Mouse (Mus musculus): ENCODE data around the gene Etv6. TPM values are rescaled to one million over a fixed set of nuclear protein-coding genes. Genes with fewer than 3 reads are reported as not detected.
A peak's percentile ranks its signal among the peaks of the same experiment; 100 is the strongest.

Etv6 gene
- total and polyA plus RNA-seq, 3 experiments = 9.8 to 14.0 (median 11.4) TPM

GRCm38 (mm10) chr6:134032451-134032850, 3.0 kb upstream of the Etv6 start:
- no peaks in the 10 kb centered on the region for H3K79me2 ChIP-seq (replicated peaks; ENCODE audit: control insufficient read depth, insufficient read depth, low read length)
- TF ChIP-seq POLR2A (IDR thresholded peaks at IDR 0.05; ENCODE audit: insufficient read depth, low read depth, low read length) (no peak), CTCF (IDR thresholded peaks at IDR 0.05) (no peak), EP300 (IDR thresholded peaks at IDR 0.05; ENCODE audit: insufficient read depth, low read depth, low read length) (no peak)
- no peak overlapping the region for H3K9ac ChIP-seq (ENCODE audit: low read depth, low read length)
- H3K27me3 ChIP-seq (ENCODE audit: control insufficient read depth, insufficient read depth, low read length) = no peaks in the 10 kb centered on the region
- no peak for DNase-seq
- 54% methylated on average over 7 of the region's 7 CpGs for WGBS
- no peak overlapping the region for H3K27ac ChIP-seq
- H3K4me3 ChIP-seq = no peak overlapping the region
- H3K4me1 ChIP-seq (ENCODE audit: control insufficient read depth, insufficient read depth, low read length) = peaks cover 3% of the 10 kb centered on the region; the same call in 1 of the 2 replicates
- intact Hi-C loops (cut with DNase I) = no loop called here
- H3K36me3 ChIP-seq (ENCODE audit: control insufficient read depth, insufficient read depth, low read length) = peaks cover 1% of the 10 kb centered on the region; the same call in 1 of the 2 replicates

DNA sequence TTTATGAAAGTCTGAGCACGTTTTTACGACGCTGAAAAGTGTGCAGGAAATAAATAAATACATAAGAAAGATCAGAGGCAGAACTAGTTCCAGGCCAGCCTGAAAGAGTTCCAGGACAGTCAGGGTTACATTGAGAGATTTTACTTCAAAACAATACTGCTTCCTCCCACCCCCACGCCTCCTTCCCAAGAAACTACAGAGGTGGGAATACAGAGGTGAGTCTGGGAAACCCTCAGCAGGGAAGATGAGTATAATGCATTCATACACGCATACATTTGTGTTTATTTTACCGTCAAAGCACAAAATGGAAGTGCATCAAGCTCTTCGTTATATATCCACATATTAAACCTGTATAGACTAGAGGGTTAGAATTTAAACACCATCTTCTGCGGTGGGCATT, 1.1 kb upstream of the Etv6 start:
- WGBS = 2% methylated on average over 8 of the region's 8 CpGs
- Histone ChIP-seq H3K9ac (ENCODE audit: low read depth, low read length) (peak overlapping the region; percentile 90), H3K27ac (peak overlapping the region; percentile 99), H3K27me3 (ENCODE audit: control insufficient read depth, insufficient read depth, low read length) (no peaks in the 10 kb centered on the region), H3K4me1 (ENCODE audit: control insufficient read depth, insufficient read depth, low read length) (peaks cover 13% of the 10 kb centered on the region), H3K4me3 (peak overlapping the region; percentile 85), H3K36me3 (ENCODE audit: control insufficient read depth, insufficient read depth, low read length) (peaks cover 11% of the 10 kb centered on the region; the same call in 1 of the 2 replicates), H3K79me2 (replicated peaks; ENCODE audit: control insufficient read depth, insufficient read depth, low read length) (no peaks in the 10 kb centered on the region; the same call in 1 of the 2 replicates)
- intact Hi-C loops (cut with DNase I) = loop anchor here (2.0 kb wide), 3 partner anchors 26 to 208 kb away; no protein-coding TSS in a partner anchor
- DNase-seq = no peak
- TF ChIP-seq POLR2A (IDR thresholded peaks at IDR 0.05; ENCODE audit: insufficient read depth, low read depth, low read length) = no peak
- TF ChIP-seq CTCF (IDR thresholded peaks at IDR 0.05) = no peak
- no peak for TF ChIP-seq EP300 (IDR thresholded peaks at IDR 0.05; ENCODE audit: insufficient read depth, low read depth, low read length)

DNA sequence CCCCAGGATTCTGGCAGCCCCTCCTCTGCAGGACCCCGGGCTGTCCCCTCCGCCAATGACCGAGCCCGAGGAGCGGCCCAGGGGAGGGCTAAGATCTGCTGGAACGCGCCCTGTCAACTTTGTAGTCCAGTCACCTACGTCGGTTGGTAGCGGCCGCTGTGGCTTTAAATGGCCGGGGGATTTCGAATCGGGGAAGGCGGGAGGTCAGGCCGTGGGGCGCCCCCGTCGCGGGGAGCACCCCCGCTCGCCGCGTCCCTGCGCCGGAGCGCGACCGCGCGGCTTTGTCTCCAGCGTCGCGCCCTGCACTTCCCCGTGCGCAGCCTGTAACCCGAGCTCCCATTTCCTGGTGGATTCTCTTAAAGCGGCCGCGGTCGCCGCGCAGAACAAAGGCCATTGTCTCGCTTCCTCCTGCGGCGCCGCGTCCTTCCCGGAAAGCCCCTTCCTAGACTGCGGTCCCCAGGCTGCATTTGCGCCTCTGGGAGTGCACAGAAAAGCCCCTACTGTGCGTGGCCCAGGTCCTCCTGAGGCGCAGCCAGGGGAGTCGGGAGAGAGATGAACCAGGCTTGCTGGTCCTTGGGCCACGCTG, 503 bp upstream of the Etv6 start:
- Histone ChIP-seq H3K27ac (peak overlapping the region; percentile 99), H3K9ac (ENCODE audit: low read depth, low read length) (peak overlapping the region; percentile 90), H3K4me1 (ENCODE audit: control insufficient read depth, insufficient read depth, low read length) (peaks cover 15% of the 10 kb centered on the region), H3K36me3 (ENCODE audit: control insufficient read depth, insufficient read depth, low read length) (peaks cover 11% of the 10 kb centered on the region; the same call in 1 of the 2 replicates), H3K4me3 (peak overlapping the region; percentile 85), H3K79me2 (replicated peaks; ENCODE audit: control insufficient read depth, insufficient read depth, low read length) (no peaks in the 10 kb centered on the region; the same call in 1 of the 2 replicates), H3K27me3 (ENCODE audit: control insufficient read depth, insufficient read depth, low read length) (no peaks in the 10 kb centered on the region)
- intact Hi-C loops (cut with DNase I) = loop anchor here (2.0 to 5.0 kb wide), 6 partner anchors 26 to 352 kb away; no protein-coding TSS in a partner anchor
- WGBS = 0% methylated on average over 54 of the region's 55 CpGs
- peak; percentile 62; the same call in 1 of the 2 replicates for TF ChIP-seq EP300 (IDR thresholded peaks at IDR 0.05; ENCODE audit: insufficient read depth, low read depth, low read length)
- TF ChIP-seq CTCF (IDR thresholded peaks at IDR 0.05) = peak; percentile 14; the same call in 1 of the 2 replicates
- peak; percentile 76; the same call in 1 of the 2 replicates for TF ChIP-seq POLR2A (IDR thresholded peaks at IDR 0.05; ENCODE audit: insufficient read depth, low read depth, low read length)
- peak; percentile 87 to 92 for DNase-seq

DNA sequence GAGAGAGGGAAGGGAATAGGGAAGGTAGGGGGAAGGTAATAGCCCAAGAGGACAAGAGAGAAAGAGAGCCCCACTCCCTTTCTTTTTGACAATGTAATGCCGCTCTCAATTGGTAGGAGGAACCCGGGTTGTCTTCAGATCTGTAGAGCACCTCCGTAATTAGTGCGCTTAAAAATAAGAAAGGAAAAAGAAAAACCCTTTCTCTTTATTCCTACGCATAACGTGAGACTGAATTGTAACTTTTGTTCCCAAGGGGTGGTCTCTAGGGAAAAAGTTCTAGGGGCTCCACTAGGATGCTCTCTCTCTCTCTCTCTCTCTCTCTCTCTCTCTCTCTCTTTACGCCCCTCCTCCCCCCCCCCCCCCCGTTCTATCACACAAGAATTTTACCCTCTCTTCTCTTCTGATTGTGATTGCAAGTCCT, 1.0 kb downstream of the Etv6 start:
- Histone ChIP-seq H3K4me3 (peak overlapping the region; percentile 85), H3K9ac (ENCODE audit: low read depth, low read length) (peak overlapping the region; percentile 90), H3K79me2 (replicated peaks; ENCODE audit: control insufficient read depth, insufficient read depth, low read length) (no peaks in the 10 kb centered on the region; the same call in none of the 2 replicates), H3K36me3 (ENCODE audit: control insufficient read depth, insufficient read depth, low read length) (peaks cover 11% of the 10 kb centered on the region; the same call in 1 of the 2 replicates), H3K4me1 (ENCODE audit: control insufficient read depth, insufficient read depth, low read length) (peaks cover 18% of the 10 kb centered on the region), H3K27ac (peak overlapping the region; percentile 99), H3K27me3 (ENCODE audit: control insufficient read depth, insufficient read depth, low read length) (no peaks in the 10 kb centered on the region)
- intact Hi-C loops (cut with DNase I) = loop anchor here (2.0 to 5.0 kb wide), 4 partner anchors 41 to 351 kb away; no protein-coding TSS in a partner anchor
- DNase-seq = no peak
- no peak for TF ChIP-seq CTCF (IDR thresholded peaks at IDR 0.05)
- TF ChIP-seq POLR2A (IDR thresholded peaks at IDR 0.05; ENCODE audit: insufficient read depth, low read depth, low read length) = no peak
- TF ChIP-seq EP300 (IDR thresholded peaks at IDR 0.05; ENCODE audit: insufficient read depth, low read depth, low read length) = no peak
- WGBS = 1% methylated on average over 7 of the region's 8 CpGs

GRCm38 (mm10) chr6:134036951-134037431, 1.5 kb downstream of the Etv6 start:
- TF ChIP-seq CTCF (IDR thresholded peaks at IDR 0.05) (peak; percentile 23; the same call in 1 of the 2 replicates), EP300 (IDR thresholded peaks at IDR 0.05; ENCODE audit: insufficient read depth, low read depth, low read length) (no peak), POLR2A (IDR thresholded peaks at IDR 0.05; ENCODE audit: insufficient read depth, low read depth, low read length) (no peak)
- intact Hi-C loops (cut with DNase I) = loop anchor here (2.0 to 5.0 kb wide), 4 partner anchors 40 to 350 kb away; no protein-coding TSS in a partner anchor
- H3K27me3 ChIP-seq (ENCODE audit: control insufficient read depth, insufficient read depth, low read length) = no peaks in the 10 kb centered on the region

More at GRCm38 (mm10) chr6:134036951-134037431, 1.5 kb downstream of the Etv6 start:
- DNase-seq = no peak
- H3K4me3 ChIP-seq = peak overlapping the region; percentile 85; the same call in 1 of the 2 replicates
- peaks cover 21% of the 10 kb centered on the region for H3K4me1 ChIP-seq (ENCODE audit: control insufficient read depth, insufficient read depth, low read length)
- 0 out of 2 replicates have a peak overlapping the region, but pooled peaks have one; percentile 48 for H3K9ac ChIP-seq (ENCODE audit: low read depth, low read length)
- H3K36me3 ChIP-seq (ENCODE audit: control insufficient read depth, insufficient read depth, low read length) = peaks cover 11% of the 10 kb centered on the region; the same call in 1 of the 2 replicates
- 15% methylated on average over 3 of the region's 3 CpGs for WGBS
- H3K27ac ChIP-seq = peak overlapping the region; percentile 3
- no peaks in the 10 kb centered on the region; the same call in none of the 2 replicates for H3K79me2 ChIP-seq (replicated peaks; ENCODE audit: control insufficient read depth, insufficient read depth, low read length)

Data from heart, adult 2 months (tissue).